Mouse (Mus musculus) spleen, adult 12 weeks (tissue): ENCODE results near the gene Prkcg.
"Not testable (repeated sequence)": the region's sequence is repeated elsewhere in the genome, so short reads cannot be mapped to it uniquely, and the experiment has no call there.

Experiments
- DNase-seq: peaks from one replicate; pipeline ENCODE4 v3.0.0; 2022; ENCODE audit warnings: low spot score

Prkcg gene

GRCm38 (mm10) chr7:3290257-3291033, 1.5 kb downstream of the Prkcg start:
- DNase-seq: peak; percentile 71

DNA sequence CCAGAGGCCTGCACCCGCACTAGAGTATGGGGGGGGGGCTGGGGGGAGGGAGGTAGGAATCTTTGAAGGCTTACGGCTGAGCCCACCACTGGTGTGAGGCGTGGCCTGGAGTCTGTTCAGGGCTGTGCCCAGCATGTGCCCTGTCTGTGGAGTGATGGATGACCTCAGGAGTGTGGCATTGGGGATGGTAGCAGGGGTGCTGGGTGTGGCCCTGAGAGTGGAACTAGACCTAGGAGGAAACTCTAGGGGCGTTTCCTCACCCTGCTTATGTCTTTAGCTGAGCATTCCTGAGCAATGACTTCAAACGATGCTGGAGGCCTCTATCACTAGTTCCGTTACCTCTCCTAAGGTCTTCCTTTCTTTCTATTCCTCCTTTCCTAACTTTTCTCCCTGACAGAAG, 2.2 kb downstream of the Prkcg start:
- no peak for DNase-seq

DNA sequence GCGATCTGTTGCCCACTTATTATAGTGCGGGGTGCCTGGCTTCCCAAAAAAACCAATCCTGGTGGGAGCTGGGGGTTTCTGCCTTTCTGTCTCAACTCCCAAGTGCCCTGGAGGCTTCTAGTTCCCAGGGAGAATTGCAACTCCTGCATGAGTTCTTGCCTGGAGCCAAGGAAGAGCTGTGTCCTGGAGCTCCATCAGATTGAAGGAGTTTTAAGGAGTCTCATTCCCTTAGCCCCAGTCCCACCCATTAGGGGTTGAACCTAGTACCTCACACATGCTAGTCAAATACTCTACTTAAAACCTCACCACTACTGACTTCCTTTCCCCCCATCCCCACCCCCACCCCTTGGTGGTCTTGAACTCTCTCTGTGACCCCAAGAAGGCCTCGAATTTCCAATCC, 2.8 kb downstream of the Prkcg start:
- DNase-seq: no peak

GRCm38 (mm10) chr7:3292271-3292670, 3.3 kb downstream of the Prkcg start:
- not testable (repeated sequence) for DNase-seq

DNA sequence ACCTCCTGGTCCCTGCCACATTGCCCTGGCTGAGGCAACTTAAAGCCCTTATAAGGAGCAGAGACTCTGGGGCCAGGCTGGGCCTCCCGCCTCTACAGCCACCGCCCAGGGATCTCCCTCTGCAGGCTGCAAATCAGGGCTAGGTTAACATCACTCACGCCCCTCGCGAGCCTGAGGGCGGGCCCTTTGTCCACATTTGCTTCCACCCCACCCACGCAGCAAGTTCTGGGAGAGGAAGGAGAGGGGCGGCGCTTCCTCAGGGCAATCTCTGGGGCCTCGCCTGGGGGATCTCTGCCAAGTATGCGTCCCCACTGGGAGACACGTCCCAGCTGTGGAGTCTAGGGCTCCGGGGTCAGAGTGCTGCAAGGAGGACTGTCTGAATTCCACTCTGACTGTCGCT, 3.8 kb downstream of the Prkcg start:
- peak; percentile 15 for DNase-seq

GRCm38 (mm10) chr7:3294794-3295193, 5.8 kb downstream of the Prkcg start:
- DNase-seq: no peak

DNA sequence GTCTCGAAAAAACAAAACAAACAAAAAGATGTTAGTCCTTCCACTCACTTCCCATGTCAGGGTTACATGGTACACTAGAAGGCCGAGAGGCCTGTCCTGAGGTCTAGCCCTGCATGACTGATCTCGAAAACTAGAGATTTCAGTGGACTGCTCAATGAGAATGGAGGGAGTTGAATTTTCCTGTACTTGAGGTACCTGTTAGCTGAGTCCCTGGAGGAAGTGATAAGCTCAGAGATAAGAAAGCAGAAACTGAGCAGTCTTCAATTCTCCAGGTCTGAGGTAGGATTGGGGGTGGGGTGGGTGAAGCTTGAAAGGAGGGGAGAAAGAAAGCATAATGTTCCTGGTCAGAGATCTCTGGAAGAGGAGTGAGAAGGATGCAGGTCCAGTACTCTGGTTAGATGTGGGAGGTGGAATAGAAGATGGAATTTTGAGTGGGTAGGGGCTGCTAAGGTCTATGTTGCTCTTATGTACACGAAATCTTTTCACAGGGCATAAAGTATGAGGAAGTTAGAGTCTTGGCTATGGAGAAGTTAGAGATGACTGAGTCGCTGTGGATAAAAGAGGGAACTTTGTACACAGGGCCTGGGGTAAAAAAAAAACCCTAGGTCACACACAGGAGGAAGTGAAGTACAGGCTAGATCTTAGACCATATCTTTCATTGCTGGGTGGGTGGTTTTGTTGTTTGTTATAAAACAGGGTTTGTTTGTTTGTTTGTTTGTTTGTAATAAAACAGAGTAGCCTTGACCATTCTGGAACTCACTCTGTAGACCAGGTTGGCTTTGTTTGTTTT, 6.5 kb downstream of the Prkcg start:
- no peak for DNase-seq

DNA sequence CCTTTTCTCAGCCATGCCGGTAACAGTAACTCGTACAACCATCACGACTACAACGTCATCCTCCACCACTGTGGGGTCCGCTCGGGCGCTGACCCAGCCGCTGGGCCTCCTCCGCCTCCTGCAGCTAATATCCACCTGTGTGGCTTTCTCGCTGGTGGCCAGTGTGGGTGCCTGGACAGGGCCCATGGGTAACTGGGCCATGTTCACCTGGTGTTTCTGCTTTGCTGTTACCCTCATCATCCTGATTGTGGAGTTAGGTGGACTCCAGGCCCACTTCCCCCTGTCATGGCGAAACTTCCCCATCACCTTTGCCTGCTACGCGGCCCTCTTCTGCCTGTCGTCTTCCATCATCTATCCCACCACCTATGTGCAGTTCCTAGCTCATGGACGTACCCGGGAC, 7.7 kb downstream of the Prkcg start:
- no peak for DNase-seq

DNA sequence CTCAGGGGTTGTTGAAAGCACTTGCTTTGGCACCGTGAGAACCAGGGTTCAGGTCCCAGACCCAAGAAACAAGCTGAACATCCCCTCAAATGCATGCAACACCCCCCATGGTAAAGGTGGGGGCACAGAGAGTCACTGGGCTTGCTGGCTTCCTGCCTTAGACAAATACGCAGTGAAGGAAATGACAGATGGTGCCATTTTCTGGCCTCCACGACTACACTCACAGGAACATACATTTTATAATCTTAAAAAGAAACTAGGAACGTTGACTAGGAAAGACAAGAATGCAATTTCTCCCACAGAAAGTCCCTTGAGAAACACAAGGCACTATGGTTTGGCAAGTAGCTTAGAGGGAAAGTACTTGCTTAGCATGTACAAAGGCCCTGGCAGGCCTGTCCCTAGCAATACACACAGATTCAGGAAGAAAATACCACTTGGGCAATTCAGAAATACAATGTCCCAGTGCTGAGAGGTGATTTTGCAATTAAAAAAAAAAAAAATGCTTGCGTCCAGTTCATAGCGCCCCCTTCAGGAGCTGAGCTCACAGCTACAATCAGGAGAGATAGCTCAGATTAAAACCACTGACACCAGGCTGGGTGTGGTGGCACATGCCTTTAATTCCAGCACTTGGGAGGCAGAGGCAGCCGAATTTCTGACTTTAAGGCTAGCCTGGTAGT, 11.1 kb downstream of the Prkcg start:
- no peak for DNase-seq

DNA sequence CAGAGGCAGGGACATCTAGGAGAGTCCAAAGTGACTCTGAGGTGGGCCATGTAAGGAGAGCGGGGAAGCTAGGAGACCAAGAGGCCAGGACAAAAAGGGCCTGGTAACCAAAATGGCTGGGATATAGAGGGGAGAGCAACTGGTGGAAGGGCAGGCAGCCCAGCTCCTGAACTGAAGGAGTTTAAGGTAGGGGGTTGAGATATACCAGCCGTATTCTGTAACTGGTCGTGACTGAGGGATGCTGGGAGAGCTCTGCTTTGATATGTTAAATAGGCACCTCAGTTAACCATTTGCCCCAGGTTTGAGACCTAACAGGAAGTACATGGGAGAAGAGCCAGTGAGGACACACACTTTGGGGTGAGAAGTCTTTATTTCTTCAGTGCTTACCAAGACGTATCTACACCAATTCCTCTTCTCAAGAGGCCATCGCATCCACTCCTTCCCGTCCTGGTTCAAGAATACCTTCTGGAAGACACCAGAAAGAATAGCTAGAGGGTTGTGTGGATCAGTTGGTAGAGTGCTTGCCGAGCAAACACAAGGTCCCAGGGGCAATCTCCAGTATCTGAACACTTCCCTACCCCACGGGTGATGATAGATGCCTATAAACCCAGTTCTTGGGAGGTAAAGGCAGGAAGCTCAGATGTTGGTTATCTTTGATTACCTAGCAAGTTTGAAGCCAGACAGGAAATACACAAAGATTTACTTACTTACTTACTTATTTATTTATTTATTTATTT, 12.1 kb downstream of the Prkcg start:
- DNase-seq: no peak

GRCm38 (mm10) chr7:3301628-3302555, 12.9 kb downstream of the Prkcg start:
- DNase-seq: no peak

- no peak for DNase-seq
These were observed 13.7 kb downstream of the Prkcg start for GRCm38 (mm10) chr7:3302556-3303275.

DNA sequence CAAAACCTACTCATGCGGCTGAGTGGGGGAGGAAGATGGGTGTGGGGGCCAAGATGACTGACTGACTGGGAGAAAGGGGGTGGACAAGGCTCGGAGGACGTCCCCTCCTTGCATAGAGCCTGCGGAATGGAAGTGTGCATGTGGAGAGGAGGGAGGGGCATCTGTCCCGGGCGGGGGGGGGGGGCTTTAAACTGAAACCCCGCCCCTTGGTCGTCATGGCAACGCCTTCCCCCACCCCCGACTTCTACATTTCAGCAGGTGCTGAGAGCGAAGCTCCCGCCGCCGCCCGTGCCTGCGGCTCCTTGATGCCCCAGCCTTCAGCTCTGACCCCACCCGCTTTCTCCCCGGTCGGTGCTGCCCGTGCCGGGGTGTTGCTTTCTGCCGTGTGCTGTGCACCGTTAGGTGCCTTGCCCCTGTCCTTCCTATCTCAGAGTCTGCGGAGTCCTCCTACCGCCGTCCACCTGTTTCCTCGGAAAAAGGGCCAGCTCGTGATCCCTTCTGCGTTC, 14.3 kb downstream of the Prkcg start:
- no peak for DNase-seq

GRCm38 (mm10) chr7:3303789-3304188, 14.8 kb downstream of the Prkcg start:
- DNase-seq: no peak

DNA sequence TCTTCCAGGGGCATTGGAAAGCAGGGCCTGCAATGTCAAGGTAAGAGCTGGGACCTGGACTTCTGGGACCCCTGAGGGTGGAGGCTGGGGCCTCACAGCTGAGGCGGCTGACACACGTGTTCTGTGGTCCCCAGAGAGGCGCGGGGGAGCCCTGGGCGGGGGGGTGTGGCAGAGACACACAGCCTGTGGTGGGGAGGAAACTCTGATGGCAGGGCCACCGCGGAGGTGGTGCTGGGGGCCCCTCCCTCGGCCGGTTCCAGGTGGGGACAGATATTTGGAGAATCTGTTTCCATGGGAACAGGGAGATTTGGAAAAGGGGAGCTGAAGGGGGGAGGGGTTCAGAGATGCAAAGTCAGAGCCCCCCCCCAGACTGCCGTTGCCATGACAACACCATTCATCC, 15.3 kb downstream of the Prkcg start:
- DNase-seq: peak; percentile 34

GRCm38 (mm10) chr7:3306400-3306799, 17.4 kb downstream of the Prkcg start:
- DNase-seq: no peak

- no peak for DNase-seq
These were observed 19.7 kb downstream of the Prkcg start for GRCm38 (mm10) chr7:3308646-3309045.

DNA sequence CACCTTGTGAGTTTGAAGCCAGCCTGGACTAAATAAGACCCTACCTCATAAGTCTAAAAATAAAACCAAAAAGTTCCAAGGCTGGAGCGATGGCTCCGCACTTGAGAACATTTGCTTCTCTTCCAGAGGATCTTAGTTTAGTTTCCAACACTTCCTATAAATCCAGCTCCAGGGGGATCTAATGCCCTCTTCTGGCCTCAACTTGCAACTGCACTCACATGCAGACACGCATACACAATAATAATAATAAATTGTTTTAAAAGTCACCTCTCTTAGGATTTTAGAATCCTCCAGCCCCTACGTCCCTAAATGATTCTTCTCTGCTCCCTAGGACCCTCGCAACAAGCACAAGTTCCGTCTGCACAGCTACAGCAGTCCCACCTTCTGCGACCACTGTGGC, 21.3 kb downstream of the Prkcg start:
- DNase-seq: no peak

- DNase-seq: no peak
These were observed 24.6 kb downstream of the Prkcg start for GRCm38 (mm10) chr7:3313571-3313970.

DNA sequence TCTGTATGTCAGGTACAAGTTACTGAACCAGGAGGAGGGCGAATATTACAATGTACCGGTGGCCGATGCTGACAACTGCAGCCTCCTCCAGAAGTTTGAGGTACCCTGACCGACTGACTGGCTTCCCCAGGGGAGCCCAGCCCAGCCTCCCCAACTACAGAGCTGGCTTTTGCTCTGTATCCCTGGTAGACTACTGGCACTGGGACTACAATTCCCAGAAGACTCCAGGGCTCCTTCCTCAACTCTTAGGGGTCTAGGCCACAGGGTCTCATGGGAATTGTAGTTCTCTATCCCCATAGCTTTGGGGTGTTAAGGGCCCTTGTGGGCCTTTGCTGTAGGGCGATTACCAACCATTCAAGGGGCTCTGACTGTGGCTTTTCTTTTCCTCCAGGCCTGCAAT, 25.1 kb downstream of the Prkcg start:
- no peak for DNase-seq
